Mouse (Mus musculus) neural tube, embryonic 15.5 days (tissue): ENCODE results near the gene Taok3. TPM values are rescaled to one million over a fixed set of nuclear protein-coding genes. Genes with fewer than 3 reads are reported as not detected.

Experiments
- ATAC-seq: fragments of 200-750 bp; cut with Nextera tagmentation; 2 replicates; pipeline ENCODE4 v1.8.0; 2017; ENCODE audit warnings: mild to moderate bottlenecking, moderate TSS enrichment, moderate library complexity; ENCODE audit not compliant: low FRiP score
- H3K27ac ChIP-seq: fragments of 300-500 bp; sonication (generic); replicated peaks from 2 replicates; pipeline ENCODE4 v1.5.1; 2015; ENCODE audit warnings: mild to moderate bottlenecking, inconsistent platforms
- H3K27me3 ChIP-seq: fragments of 300-500 bp; sonication (generic); replicated peaks from 2 replicates; pipeline ENCODE4 v1.6.1; 2015; ENCODE audit warnings: inconsistent platforms
- H3K36me3 ChIP-seq: fragments of 300-500 bp; sonication (generic); 2 replicates; pipeline ENCODE4 v1.6.1; 2015; ENCODE audit warnings: inconsistent platforms
- H3K4me1 ChIP-seq: fragments of 300-500 bp; sonication (generic); 2 replicates; pipeline ENCODE4 v1.6.1; 2015; ENCODE audit warnings: inconsistent platforms
- H3K4me2 ChIP-seq: fragments of 300-500 bp; sonication (generic); 2 replicates; pipeline ENCODE4 v1.6.1; 2015; ENCODE audit warnings: inconsistent platforms, mild to moderate bottlenecking, moderate library complexity
- H3K4me3 ChIP-seq: fragments of 300-500 bp; sonication (generic); replicated peaks from 2 replicates; pipeline ENCODE4 v1.5.1; 2015; ENCODE audit warnings: mild to moderate bottlenecking, inconsistent platforms
- H3K9ac ChIP-seq: fragments of 300-500 bp; sonication (generic); replicated peaks from 2 replicates; pipeline ENCODE4 v1.6.1; 2015; ENCODE audit warnings: mild to moderate bottlenecking, inconsistent platforms
- H3K9me3 ChIP-seq: fragments of 300-500 bp; sonication (generic); replicated peaks from 2 replicates; pipeline ENCODE4 v1.6.1; 2016; ENCODE audit warnings: inconsistent platforms
- WGBS: fragments of 180-500 bp; shearing (Covaris S2); methylation state at CpG from one replicate; pipeline ENCODE4 v1.1.7; 2015; ENCODE audit warnings: mixed read lengths; 5-methylcytosine and 5-hydroxymethylcytosine counted together
- polyA plus RNA-seq: library from polyadenylated mRNA; unstranded; fragments of >200 nt; fragmentation: Nextera tagmentation; extraction: Ambion mirVana; gene quantifications from 2 replicates; pipeline ENCODE4 v1.2.1, GENCODE M21; 2015

Gene Taok3
- polyA plus RNA-seq, 1 experiment from 2014 or later, result 63.8 TPM

- WGBS, result 81% methylated on average over 19 of the region's 19 CpGs
- H3K4me3 ChIP-seq, result no peak overlapping the region
- no peak overlapping the region for H3K9ac ChIP-seq
- H3K9me3 ChIP-seq, result no peaks in the 10 kb centered on the region
- no peaks in the 10 kb centered on the region for H3K27me3 ChIP-seq
- H3K36me3 ChIP-seq, result no peaks in the 10 kb centered on the region
- no peak for ATAC-seq
- H3K4me1 ChIP-seq, result peaks cover 8% of the 10 kb centered on the region
- H3K27ac ChIP-seq, result no peak overlapping the region
- no peak overlapping the region for H3K4me2 ChIP-seq
Observed at GRCm38 (mm10) chr5:117134066-117134888, 14.3 kb downstream of the Taok3 start.

DNA sequence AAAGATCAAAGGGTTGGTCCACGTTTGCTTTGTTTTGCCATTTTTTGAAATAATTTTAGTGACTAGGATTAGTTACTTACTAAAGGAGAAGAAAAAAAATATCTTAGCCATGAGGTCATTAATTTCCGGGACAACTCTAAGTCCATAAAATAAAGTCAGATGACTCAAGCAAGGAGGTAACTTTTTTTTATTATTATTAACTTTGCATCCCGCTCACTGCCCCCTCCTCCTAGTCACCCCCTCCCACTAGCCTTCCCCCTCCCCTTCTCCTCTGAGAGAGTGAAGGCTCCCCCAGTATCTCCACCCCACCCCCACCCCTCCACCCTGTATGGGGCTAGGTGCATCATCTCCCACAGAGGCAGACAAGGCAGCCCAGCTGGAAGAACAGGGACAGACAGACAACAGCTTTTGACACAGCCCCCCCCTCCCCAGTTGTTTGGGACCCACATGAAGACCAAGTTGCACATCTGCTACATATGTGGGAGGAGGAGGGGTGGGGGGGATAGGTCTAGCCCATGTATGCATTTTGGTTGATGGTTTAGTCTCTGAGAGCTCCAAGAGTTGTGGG, 15.0 kb downstream of the Taok3 start:
- WGBS, result 80% methylated on average over 3 of the region's 3 CpGs
- Histone ChIP-seq H3K4me2 (no peak overlapping the region), H3K9me3 (no peaks in the 10 kb centered on the region), H3K9ac (no peak overlapping the region), H3K4me1 (peaks cover 8% of the 10 kb centered on the region), H3K36me3 (no peaks in the 10 kb centered on the region), H3K27me3 (no peaks in the 10 kb centered on the region), H3K4me3 (no peak overlapping the region), H3K27ac (no peak overlapping the region)
- ATAC-seq, result no peak

DNA sequence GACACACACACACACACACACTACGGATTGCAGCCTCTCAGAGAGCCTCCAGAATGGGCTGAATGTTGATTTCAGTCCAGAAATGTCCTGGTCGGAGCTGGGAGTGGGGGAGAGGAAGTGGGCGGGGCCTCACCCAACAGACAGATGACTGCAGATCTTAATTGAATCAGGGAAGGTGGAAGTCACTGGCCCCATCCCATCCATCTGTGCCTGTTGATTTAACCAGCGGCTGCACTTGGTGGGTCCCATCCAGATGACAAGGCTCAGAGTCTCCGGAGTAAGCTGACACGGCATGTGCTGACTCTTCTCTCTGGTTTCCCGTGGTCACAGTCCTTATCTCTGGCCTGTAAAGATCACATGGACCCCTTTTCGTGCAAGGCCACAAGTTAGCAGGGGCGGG, 15.9 kb downstream of the Taok3 start:
- Histone ChIP-seq H3K27me3 (no peaks in the 10 kb centered on the region), H3K9ac (no peak overlapping the region), H3K4me3 (no peak overlapping the region), H3K4me2 (no peak overlapping the region), H3K9me3 (no peaks in the 10 kb centered on the region), H3K4me1 (peaks cover 8% of the 10 kb centered on the region), H3K36me3 (no peaks in the 10 kb centered on the region), H3K27ac (no peak overlapping the region)
- no peak for ATAC-seq
- WGBS, result 52% methylated on average over 9 of the region's 9 CpGs

- WGBS, result 95% methylated on average over 5 of the region's 5 CpGs
- ATAC-seq, result no peak
Observed at GRCm38 (mm10) chr5:117136570-117136969, 16.6 kb downstream of the Taok3 start.

GRCm38 (mm10) chr5:117137011-117137410, 17.1 kb downstream of the Taok3 start:
- peaks cover 8% of the 10 kb centered on the region for H3K4me1 ChIP-seq
- H3K9ac ChIP-seq, result no peak overlapping the region
- no peak overlapping the region for H3K4me3 ChIP-seq
- no peaks in the 10 kb centered on the region for H3K27me3 ChIP-seq
- whole genome bisulfite sequencing, result 61% methylated on average over 10 of the region's 10 CpGs
- H3K36me3 ChIP-seq, result no peaks in the 10 kb centered on the region
- no peaks in the 10 kb centered on the region for H3K9me3 ChIP-seq
- no peak overlapping the region for H3K27ac ChIP-seq
- no peak for ATAC-seq
- no peak overlapping the region for H3K4me2 ChIP-seq

More at GRCm38 (mm10) chr5:117136570-117136969, 16.6 kb downstream of the Taok3 start:
- H3K27me3 ChIP-seq, result no peaks in the 10 kb centered on the region
- no peaks in the 10 kb centered on the region for H3K9me3 ChIP-seq
- H3K4me3 ChIP-seq, result no peak overlapping the region
- no peak overlapping the region for H3K27ac ChIP-seq
- no peak overlapping the region for H3K9ac ChIP-seq
- H3K4me2 ChIP-seq, result no peak overlapping the region
- no peaks in the 10 kb centered on the region for H3K36me3 ChIP-seq
- H3K4me1 ChIP-seq, result peaks cover 8% of the 10 kb centered on the region

DNA sequence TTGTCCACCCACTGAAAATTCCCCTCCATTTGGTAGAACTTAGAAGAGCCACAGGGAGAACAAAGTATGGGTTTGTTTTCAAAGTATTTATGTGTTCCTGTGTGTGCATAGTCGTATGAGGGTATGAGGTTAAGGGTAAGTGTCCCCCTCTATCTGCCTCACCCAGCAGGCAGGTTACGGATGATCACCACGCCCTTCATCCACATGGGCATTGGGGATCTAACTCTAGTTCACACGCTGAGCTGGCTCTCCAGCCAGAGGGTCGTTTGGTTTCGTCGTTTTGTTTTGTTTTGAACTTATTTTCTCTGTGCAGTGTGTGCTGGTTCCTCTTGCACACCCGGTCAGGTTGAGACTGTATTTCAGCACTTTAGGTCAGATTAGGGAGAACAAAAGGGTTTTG, 17.7 kb downstream of the Taok3 start:
- Histone ChIP-seq H3K27me3 (no peaks in the 10 kb centered on the region), H3K9ac (no peak overlapping the region), H3K4me3 (no peak overlapping the region), H3K9me3 (no peaks in the 10 kb centered on the region), H3K27ac (no peak overlapping the region), H3K36me3 (no peaks in the 10 kb centered on the region), H3K4me1 (peaks cover 8% of the 10 kb centered on the region), H3K4me2 (no peak overlapping the region)
- ATAC-seq, result no peak
- WGBS, result 80% methylated on average over 8 of the region's 8 CpGs

DNA sequence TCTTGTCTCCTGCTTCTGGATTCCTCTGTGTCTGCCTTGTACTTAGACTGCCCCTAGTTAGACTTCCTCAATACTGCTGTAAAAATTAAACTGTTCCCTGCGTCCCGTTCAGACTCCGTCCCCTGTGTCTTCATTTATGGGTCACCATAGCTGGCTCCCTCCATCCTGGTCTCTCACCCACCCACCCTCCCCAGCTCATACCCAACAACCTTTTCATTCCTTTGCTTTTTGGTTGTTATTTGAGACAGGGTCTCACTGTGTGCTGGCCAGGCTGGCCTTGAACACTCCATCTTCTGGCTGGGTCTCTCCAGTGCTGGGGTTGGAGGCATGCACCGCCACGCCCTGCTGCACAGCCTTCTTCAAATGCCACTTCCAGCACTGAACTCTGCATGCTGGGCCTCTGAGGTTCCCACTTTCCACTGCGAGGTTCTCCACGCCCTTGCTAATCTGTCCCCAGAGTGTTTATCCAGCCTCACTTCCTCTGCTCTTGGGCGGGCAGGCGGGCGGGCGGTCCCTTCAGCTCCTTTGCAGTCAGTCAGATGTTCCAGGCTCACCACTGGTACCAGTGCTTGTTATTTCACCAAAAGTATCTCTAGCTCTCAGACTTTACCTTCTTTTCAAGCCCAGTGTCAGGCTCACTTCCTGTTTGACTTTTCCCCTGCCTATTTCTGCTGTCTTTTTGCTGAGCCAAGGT, 18.5 kb downstream of the Taok3 start:
- H3K4me1 ChIP-seq, result peaks cover 8% of the 10 kb centered on the region

DNA sequence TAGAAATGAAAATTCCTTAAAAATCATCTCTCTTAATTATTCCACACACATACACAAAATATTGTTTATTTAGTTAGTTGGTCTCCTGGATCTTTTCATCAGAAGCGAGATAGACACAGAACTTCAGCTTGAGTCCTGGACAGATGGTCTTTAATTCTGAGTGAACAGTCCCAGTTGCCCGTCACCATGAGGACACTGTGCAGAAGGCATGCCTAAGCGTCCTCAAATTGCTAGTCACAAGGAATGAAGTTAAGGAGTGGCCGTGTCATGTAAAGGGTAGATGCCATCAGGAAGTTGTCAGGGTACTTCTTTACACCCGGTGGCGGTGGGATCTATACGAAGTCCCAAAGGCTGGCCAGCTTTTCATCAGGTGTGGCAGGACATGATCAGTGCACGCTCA, 19.9 kb downstream of the Taok3 start:
- H3K9me3 ChIP-seq, result no peaks in the 10 kb centered on the region
- H3K27me3 ChIP-seq, result no peaks in the 10 kb centered on the region
- no peak overlapping the region for H3K4me3 ChIP-seq
- H3K9ac ChIP-seq, result no peak overlapping the region
- 75% methylated on average over 8 of the region's 8 CpGs for WGBS
- ATAC-seq, result no peak
- H3K27ac ChIP-seq, result no peak overlapping the region
- H3K36me3 ChIP-seq, result no peaks in the 10 kb centered on the region
- peaks cover 8% of the 10 kb centered on the region for H3K4me1 ChIP-seq
- H3K4me2 ChIP-seq, result no peak overlapping the region

More for the DNA sequence above, 18.5 kb downstream of the Taok3 start:
- Histone ChIP-seq H3K9me3 (no peaks in the 10 kb centered on the region), H3K9ac (no peak overlapping the region), H3K27me3 (no peaks in the 10 kb centered on the region), H3K4me3 (no peak overlapping the region), H3K36me3 (no peaks in the 10 kb centered on the region), H3K4me2 (no peak overlapping the region), H3K27ac (no peak overlapping the region)
- no peak for ATAC-seq
- 78% methylated on average over 11 of the region's 11 CpGs for WGBS

DNA sequence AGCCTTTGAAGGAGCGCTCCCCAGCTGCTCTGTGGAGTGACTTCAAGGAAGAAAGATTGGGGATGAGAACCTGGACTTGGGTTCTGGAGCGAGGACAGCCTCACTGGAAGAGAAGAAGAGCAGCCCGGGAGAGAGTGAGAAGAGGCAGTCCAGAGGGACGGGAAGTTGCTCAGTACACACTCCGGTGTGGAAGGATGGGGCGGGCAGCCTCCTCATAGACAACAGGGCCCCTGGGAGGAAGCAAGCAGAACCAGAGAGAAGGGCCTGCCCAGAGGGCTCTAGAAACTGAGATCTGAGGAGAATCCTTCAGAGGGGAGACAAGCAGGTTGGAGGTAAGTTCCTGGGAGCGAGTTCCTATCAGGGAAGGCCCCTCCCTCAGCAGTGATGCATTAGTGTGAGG, 20.4 kb downstream of the Taok3 start:
- no peaks in the 10 kb centered on the region for H3K27me3 ChIP-seq
- H3K27ac ChIP-seq, result no peak overlapping the region
- H3K9me3 ChIP-seq, result no peaks in the 10 kb centered on the region
- no peaks in the 10 kb centered on the region for H3K36me3 ChIP-seq
- 78% methylated on average over 7 of the region's 7 CpGs for WGBS
- no peak overlapping the region for H3K9ac ChIP-seq
- H3K4me2 ChIP-seq, result no peak overlapping the region
- H3K4me1 ChIP-seq, result peaks cover 6% of the 10 kb centered on the region
- H3K4me3 ChIP-seq, result no peak overlapping the region
- no peak for ATAC-seq

- H3K9me3 ChIP-seq, result no peaks in the 10 kb centered on the region
- no peak overlapping the region for H3K4me2 ChIP-seq
- no peaks in the 10 kb centered on the region for H3K27me3 ChIP-seq
- H3K4me3 ChIP-seq, result no peak overlapping the region
- no peak for ATAC-seq
- WGBS, result 63% methylated on average over 9 of the region's 9 CpGs
- no peaks in the 10 kb centered on the region for H3K36me3 ChIP-seq
- H3K9ac ChIP-seq, result no peak overlapping the region
- H3K27ac ChIP-seq, result no peak overlapping the region
- H3K4me1 ChIP-seq, result no peaks in the 10 kb centered on the region
Observed at GRCm38 (mm10) chr5:117143721-117144135, 23.8 kb downstream of the Taok3 start.

DNA sequence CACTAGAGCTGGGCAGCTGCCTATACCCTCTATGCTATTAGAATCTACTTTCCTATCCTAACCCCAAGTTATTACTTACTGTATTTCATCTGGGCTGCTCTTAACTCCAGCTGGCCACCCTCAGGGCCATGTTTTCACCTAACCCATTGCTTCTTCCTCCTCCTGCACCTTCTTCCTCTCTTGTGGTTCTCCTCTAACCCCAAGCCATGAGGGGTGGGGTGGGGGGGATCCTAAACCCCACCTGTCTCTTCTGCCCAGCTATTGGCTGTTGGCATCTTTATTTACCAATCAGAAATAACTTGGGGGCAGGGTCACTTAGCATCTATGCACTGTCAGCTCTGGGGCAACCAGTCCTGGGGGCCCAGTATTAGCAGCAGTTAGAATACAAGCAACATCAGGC, 26.2 kb downstream of the Taok3 start:
- Histone ChIP-seq H3K9ac (no peak overlapping the region), H3K4me2 (no peak overlapping the region), H3K4me3 (no peak overlapping the region), H3K27me3 (no peaks in the 10 kb centered on the region), H3K4me1 (no peaks in the 10 kb centered on the region), H3K9me3 (no peaks in the 10 kb centered on the region), H3K36me3 (no peaks in the 10 kb centered on the region), H3K27ac (no peak overlapping the region)
- no peak for ATAC-seq
